Mouse (Mus musculus) heart, embryonic 12.5 days (tissue): ENCODE measurements around the gene Adipoq. TPM values are rescaled to one million over a fixed set of nuclear protein-coding genes. Genes with fewer than 3 reads are reported as not detected.
"Not testable (repeated sequence)": the region's sequence is repeated elsewhere in the genome, so short reads cannot be mapped to it uniquely, and the experiment has no call there.

Source experiments
- ATAC-seq: fragments of 200-750 bp; cut with Nextera tagmentation; 2 replicates; pipeline ENCODE4 v1.8.0; 2017; ENCODE audit warnings: moderate TSS enrichment, moderate library complexity; ENCODE audit not compliant: insufficient number of reproducible peaks, low FRiP score
- H3K27ac ChIP-seq: fragments of 300-500 bp; sonication (generic); 2 replicates; pipeline ENCODE4 v1.5.1; 2016; ENCODE audit warnings: mild to moderate bottlenecking, moderate library complexity; ENCODE audit not compliant: poor library complexity, severe bottlenecking
- H3K27me3 ChIP-seq: fragments of 300-500 bp; sonication (generic); replicated peaks from 2 replicates; pipeline ENCODE4 v1.6.1; 2016; ENCODE audit warnings: mild to moderate bottlenecking, moderate library complexity
- H3K36me3 ChIP-seq: fragments of 300-500 bp; sonication (generic); 2 replicates; pipeline ENCODE4 v1.6.1; 2016; ENCODE audit warnings: mild to moderate bottlenecking, moderate library complexity
- H3K4me1 ChIP-seq: fragments of 300-500 bp; sonication (generic); replicated peaks from 2 replicates; pipeline ENCODE4 v1.6.1; 2016; ENCODE audit warnings: mild to moderate bottlenecking
- H3K4me2 ChIP-seq: fragments of 300-500 bp; sonication (generic); 2 replicates; pipeline ENCODE4 v1.6.1; 2016; ENCODE audit warnings: mild to moderate bottlenecking, moderate library complexity
- H3K4me3 ChIP-seq: fragments of 300-500 bp; sonication (generic); 2 replicates; pipeline ENCODE4 v1.5.1; 2016; ENCODE audit warnings: mild to moderate bottlenecking
- H3K9ac ChIP-seq: fragments of 300-500 bp; sonication (generic); 2 replicates; pipeline ENCODE4 v1.6.1; 2016; ENCODE audit warnings: mild to moderate bottlenecking, moderate library complexity
- H3K9me3 ChIP-seq: fragments of 300-500 bp; sonication (generic); replicated peaks from 2 replicates; pipeline ENCODE4 v1.6.1; 2016; ENCODE audit warnings: mild to moderate bottlenecking, moderate library complexity
- WGBS: fragments of 180-500 bp; shearing (Covaris S2); methylation state at CpG from one replicate; pipeline ENCODE4 v1.1.7; 2016; 5-methylcytosine and 5-hydroxymethylcytosine counted together
- polyA plus RNA-seq: library from polyadenylated mRNA; unstranded; fragments of >200 nt; fragmentation: Nextera tagmentation; extraction: Ambion mirVana; gene quantifications from 2 replicates; pipeline ENCODE4 v1.2.1, GENCODE M21; 2016

Adipoq gene
- 0.18 TPM in 1 of 2 replicates, not detected in the other for polyA plus RNA-seq

DNA sequence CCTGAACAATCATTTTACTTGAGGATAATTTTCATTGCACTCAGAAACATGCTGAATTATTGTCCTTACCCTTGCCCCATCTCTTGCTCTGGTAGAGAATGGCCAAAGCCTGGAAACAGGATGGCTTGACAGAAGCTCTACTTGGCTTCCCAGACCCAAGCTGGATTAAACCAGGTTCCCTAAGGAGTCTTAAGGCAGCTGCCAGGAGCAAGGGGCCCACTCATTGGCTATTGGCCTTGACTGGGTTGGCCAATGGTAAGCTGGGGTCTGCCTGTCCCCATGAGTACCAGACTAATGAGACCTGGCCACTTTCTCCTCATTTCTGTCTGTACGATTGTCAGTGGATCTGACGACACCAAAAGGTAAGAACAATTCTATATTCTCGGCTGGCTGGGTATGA, at the start of gene Adipoq:
Gene Adipoq, plus strand, starts transcription at position 257 of the 400 bp plus-strand sequence.
- no peak for ATAC-seq

DNA sequence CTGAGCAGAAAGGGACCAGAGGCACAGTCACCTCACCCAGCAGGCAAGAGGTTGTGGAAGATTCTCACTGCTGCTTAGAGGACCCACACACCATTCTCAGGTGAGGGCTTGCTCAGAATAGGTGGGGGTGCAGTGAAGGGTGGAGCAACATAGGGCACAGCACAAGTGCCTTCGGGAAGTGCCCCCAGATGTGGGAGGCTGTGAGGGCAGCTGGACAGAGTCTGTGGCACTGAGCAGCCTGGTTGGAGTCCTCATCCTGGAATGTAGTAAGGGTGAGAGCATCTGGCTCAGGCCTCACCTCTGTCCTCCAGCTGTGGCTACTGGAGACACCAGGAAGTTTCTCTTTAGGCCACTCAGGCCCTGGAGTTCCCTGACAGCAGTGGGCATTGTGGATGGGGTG, 49.5 kb upstream of the Adipoq start:
- not testable (repeated sequence) for H3K9me3 ChIP-seq, H3K4me2 ChIP-seq, H3K27ac ChIP-seq, ATAC-seq, H3K27me3 ChIP-seq, H3K36me3 ChIP-seq, H3K9ac ChIP-seq, H3K4me3 ChIP-seq
- peaks cover 18% of the 10 kb centered on the region for H3K4me1 ChIP-seq
- WGBS: 76% methylated on average over 1 of the region's 1 CpGs

More for the DNA sequence above, at the start of gene Adipoq:
- peaks cover 22% of the 10 kb centered on the region for H3K4me1 ChIP-seq
- no peak within 1 kb of the TSS for H3K27ac ChIP-seq
- WGBS: 80% methylated on average over 3 of the region's 3 CpGs
- no peaks in the 10 kb centered on the region for H3K9me3 ChIP-seq
- H3K9ac ChIP-seq: no peak within 1 kb of the TSS
- H3K4me2 ChIP-seq: no peak within 1 kb of the TSS
- H3K4me3 ChIP-seq: no peak within 1 kb of the TSS
- H3K36me3 ChIP-seq: no peaks in the 10 kb centered on the region
- no peaks in the 10 kb centered on the region for H3K27me3 ChIP-seq

GRCm38 (mm10) chr16:23097290-23098104, 48.8 kb upstream of the Adipoq start:
- not testable (repeated sequence) for H3K9me3 ChIP-seq, H3K9ac ChIP-seq, H3K36me3 ChIP-seq, H3K27ac ChIP-seq, ATAC-seq, H3K27me3 ChIP-seq, H3K4me2 ChIP-seq, H3K4me3 ChIP-seq
- 76% methylated on average over 8 of the region's 8 CpGs for WGBS
- peaks cover 18% of the 10 kb centered on the region for H3K4me1 ChIP-seq

- not testable (repeated sequence) for H3K4me3 ChIP-seq, H3K27ac ChIP-seq, H3K36me3 ChIP-seq, H3K9me3 ChIP-seq, ATAC-seq, H3K9ac ChIP-seq, H3K4me2 ChIP-seq, H3K27me3 ChIP-seq
- H3K4me1 ChIP-seq: peaks cover 18% of the 10 kb centered on the region
- WGBS: 88% methylated on average over 1 of the region's 1 CpGs
Measured at GRCm38 (mm10) chr16:23098105-23098452, 48.3 kb upstream of the Adipoq start.

GRCm38 (mm10) chr16:23099632-23100031, 46.7 kb upstream of the Adipoq start:
- Histone ChIP-seq H3K4me3 (peak overlapping the region; percentile 53), H3K36me3 (no peaks in the 10 kb centered on the region), H3K9me3 (no peaks in the 10 kb centered on the region), H3K4me1 (peaks cover 18% of the 10 kb centered on the region), H3K27ac (peak overlapping the region; percentile 61; the same call in 1 of the 2 replicates), H3K4me2 (peak overlapping the region; percentile 85), H3K9ac (peak overlapping the region; percentile 73), H3K27me3 (no peaks in the 10 kb centered on the region)
- no peak for ATAC-seq
- WGBS: 10% methylated on average over 12 of the region's 12 CpGs

DNA sequence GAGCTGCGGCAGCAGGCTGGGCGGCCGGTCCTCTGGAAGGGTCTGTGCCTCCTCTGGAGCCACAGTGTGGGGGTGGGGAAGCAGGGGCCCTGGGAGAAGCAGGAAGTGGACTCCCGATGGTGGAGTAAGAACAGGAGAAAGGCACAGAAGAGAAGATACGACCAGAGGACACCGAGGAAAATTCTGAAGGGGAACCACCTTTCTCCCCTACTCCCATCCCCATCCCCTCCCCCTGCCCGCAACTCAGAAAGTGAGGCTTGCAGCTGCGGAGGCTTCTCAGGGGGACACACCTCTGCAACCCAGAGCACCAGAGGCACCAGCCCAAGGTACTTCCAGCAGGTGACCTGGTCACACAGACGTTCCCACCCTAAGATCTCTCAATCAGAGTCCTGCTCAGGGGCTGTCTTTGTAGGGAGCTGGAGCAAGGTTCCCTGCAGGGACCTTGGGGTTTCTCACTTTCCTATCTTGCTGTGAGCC, 46.2 kb upstream of the Adipoq start:
- peak overlapping the region; percentile 85 for H3K4me2 ChIP-seq
- no peaks in the 10 kb centered on the region for H3K36me3 ChIP-seq
- H3K4me3 ChIP-seq: peak overlapping the region; percentile 53
- peak overlapping the region; percentile 73 for H3K9ac ChIP-seq
- 2% methylated on average over 9 of the region's 9 CpGs for WGBS
- H3K27ac ChIP-seq: peak overlapping the region; percentile 61
- no peaks in the 10 kb centered on the region for H3K27me3 ChIP-seq
- no peaks in the 10 kb centered on the region for H3K9me3 ChIP-seq
- ATAC-seq: peak; percentile 77
- H3K4me1 ChIP-seq: peaks cover 18% of the 10 kb centered on the region

GRCm38 (mm10) chr16:23100613-23101012, 45.7 kb upstream of the Adipoq start:
- Histone ChIP-seq H3K27ac (peak overlapping the region; percentile 61), H3K27me3 (no peaks in the 10 kb centered on the region), H3K9me3 (no peaks in the 10 kb centered on the region), H3K4me2 (peak overlapping the region; percentile 85), H3K4me3 (peak overlapping the region; percentile 53), H3K9ac (peak overlapping the region; percentile 73), H3K36me3 (no peaks in the 10 kb centered on the region), H3K4me1 (peaks cover 18% of the 10 kb centered on the region)
- 9% methylated on average over 10 of the region's 10 CpGs for WGBS
- ATAC-seq: peak; percentile 60

- Histone ChIP-seq H3K27me3 (no peaks in the 10 kb centered on the region), H3K4me1 (peaks cover 18% of the 10 kb centered on the region), H3K9ac (peak overlapping the region; percentile 78), H3K4me3 (peak overlapping the region; percentile 55), H3K27ac (peak overlapping the region; percentile 58), H3K36me3 (no peaks in the 10 kb centered on the region), H3K9me3 (no peaks in the 10 kb centered on the region), H3K4me2 (peak overlapping the region; percentile 73)
- 10% methylated on average over 15 of the region's 15 CpGs for WGBS
- ATAC-seq: no peak
Measured at GRCm38 (mm10) chr16:23102340-23103037, 43.8 kb upstream of the Adipoq start.

GRCm38 (mm10) chr16:23103038-23103745, 43.1 kb upstream of the Adipoq start:
- Histone ChIP-seq H3K27ac (peak overlapping the region; percentile 58), H3K27me3 (no peaks in the 10 kb centered on the region), H3K4me2 (peak overlapping the region; percentile 73), H3K4me3 (peak overlapping the region; percentile 55), H3K9ac (peak overlapping the region; percentile 78), H3K4me1 (peaks cover 18% of the 10 kb centered on the region), H3K9me3 (no peaks in the 10 kb centered on the region), H3K36me3 (peaks cover under 1% of the 10 kb centered on the region; the same call in 1 of the 2 replicates)
- 31% methylated on average over 17 of the region's 17 CpGs for WGBS
- ATAC-seq: no peak

- no peak for ATAC-seq
- Histone ChIP-seq H3K9ac (no peak overlapping the region), H3K27me3 (no peaks in the 10 kb centered on the region), H3K27ac (no peak overlapping the region), H3K4me2 (no peak overlapping the region), H3K9me3 (no peaks in the 10 kb centered on the region), H3K36me3 (peaks cover 5% of the 10 kb centered on the region), H3K4me1 (peaks cover 18% of the 10 kb centered on the region), H3K4me3 (no peak overlapping the region)
- 68% methylated on average over 2 of the region's 2 CpGs for WGBS
Measured at GRCm38 (mm10) chr16:23103841-23104240, 42.5 kb upstream of the Adipoq start.

GRCm38 (mm10) chr16:23106121-23106520, 40.2 kb upstream of the Adipoq start:
- H3K9me3 ChIP-seq: no peaks in the 10 kb centered on the region
- peaks cover 26% of the 10 kb centered on the region for H3K36me3 ChIP-seq
- H3K4me2 ChIP-seq: no peak overlapping the region
- H3K4me3 ChIP-seq: no peak overlapping the region
- H3K27me3 ChIP-seq: no peaks in the 10 kb centered on the region
- no peak overlapping the region for H3K27ac ChIP-seq
- 74% methylated on average over 7 of the region's 7 CpGs for WGBS
- no peak for ATAC-seq
- no peak overlapping the region for H3K9ac ChIP-seq
- H3K4me1 ChIP-seq: peaks cover 10% of the 10 kb centered on the region
